ENCODE assay signal across 8 mouse cellular contexts in the genomic region with DNA sequence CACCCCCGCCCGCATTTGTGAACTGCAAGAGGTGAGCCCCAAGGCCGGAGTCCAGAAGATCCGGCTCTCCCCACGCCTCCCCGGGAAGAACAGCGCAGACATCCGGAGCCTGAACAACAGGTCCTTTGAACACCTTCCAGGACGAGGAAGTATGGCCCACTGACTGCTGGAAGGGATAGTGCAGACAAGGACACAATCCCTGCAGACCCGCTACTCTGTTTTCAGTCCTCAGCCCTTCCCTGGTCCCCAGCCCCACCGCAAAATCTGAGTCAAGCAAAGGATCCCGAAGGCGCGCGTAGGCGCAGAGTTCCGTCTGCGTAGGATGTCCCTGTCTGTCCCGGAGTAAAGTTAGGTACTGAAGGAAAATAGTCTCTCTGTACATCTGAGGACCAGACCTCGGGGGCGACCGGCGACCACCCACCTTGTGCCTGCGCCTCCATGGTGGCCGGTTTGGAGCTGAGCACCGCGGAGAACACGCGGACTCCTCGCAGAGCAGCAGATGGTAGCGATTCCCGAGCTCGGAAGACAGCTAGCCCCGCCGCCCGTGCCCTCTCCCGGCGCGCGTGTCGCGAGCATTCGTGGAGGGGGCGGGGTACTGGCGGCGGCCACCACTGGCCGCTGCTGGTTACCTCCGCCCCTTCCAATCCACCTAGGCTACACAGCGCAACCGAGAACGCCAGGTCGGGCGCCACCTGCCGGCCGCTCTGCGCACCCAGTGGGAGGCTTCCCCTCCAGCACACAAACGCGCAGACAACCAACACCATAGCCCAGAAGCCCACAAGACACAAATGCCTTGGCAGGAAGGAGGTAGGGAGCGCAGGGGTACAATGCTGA. TPM values are rescaled to one million over a fixed set of nuclear protein-coding genes. Genes with fewer than 3 reads are reported as not detected.
A peak's percentile ranks its signal among the peaks of the same experiment; 100 is the strongest.
DNase-seq lines count a peak whose midpoint lies in the region; ATAC-seq and TF ChIP-seq lines count a peak whose summit lies in the region.

Gene Tpd52l1 (minus strand): TSS at position 668 of the 834 bp plus-strand sequence.

- 1% methylated on average over 59 of the region's 59 CpGs for WGBS in forebrain, embryonic 10.5 days
- WGBS in heart, embryonic 13.5 days, result 1% methylated on average over 59 of the region's 59 CpGs
- WGBS in kidney, postnatal 0 days, result 1% methylated on average over 58 of the region's 59 CpGs
- 1% methylated on average over 59 of the region's 59 CpGs for WGBS in stomach, embryonic 16.5 days

- H3K4me2 ChIP-seq in heart, embryonic 13.5 days, result peak within 1 kb of the TSS; percentile 92
- peak within 1 kb of the TSS; percentile 76 for H3K4me2 ChIP-seq in kidney, postnatal 0 days (ENCODE audit: low read length)
- peak within 1 kb of the TSS; percentile 83 for H3K4me2 ChIP-seq in myocyte (ENCODE audit: low read depth)
- H3K4me2 ChIP-seq in stomach, embryonic 16.5 days (ENCODE audit: low read depth, low read length), result peak within 1 kb of the TSS; percentile 88

- H3K4me3 ChIP-seq in forebrain, embryonic 10.5 days, result peak within 1 kb of the TSS; percentile 75
- peak within 1 kb of the TSS; percentile 73 for H3K4me3 ChIP-seq in heart, embryonic 13.5 days
- peak within 1 kb of the TSS; percentile 57 for H3K4me3 ChIP-seq in kidney, postnatal 0 days (replicated peaks; ENCODE audit: low read depth, low read length)
- H3K4me3 ChIP-seq in myocyte, result peak within 1 kb of the TSS; percentile 52
- peak within 1 kb of the TSS; percentile 71 for H3K4me3 ChIP-seq in stomach, embryonic 16.5 days (replicated peaks; ENCODE audit: low read length)

- H3ac ChIP-seq in myocyte (ENCODE audit: control insufficient read depth, insufficient read length), result peak within 1 kb of the TSS; percentile 49

- DNase-seq in 3T3-L1 (ENCODE audit: low read depth, low spot score), result peak; percentile 70
- peak; percentile 52 for DNase-seq in brain, embryonic 18.5 days (ENCODE audit: low read depth, low spot score)
- DNase-seq in forebrain, embryonic 10.5 days (ENCODE audit: extremely low spot score, low spot score), result peak; percentile 89
- peak; percentile 91 for DNase-seq in kidney, postnatal 0 days (ENCODE audit: low spot score)
- DNase-seq in liver, result peak; percentile 80

- H3K27ac ChIP-seq in forebrain, embryonic 10.5 days, result peak within 1 kb of the TSS; percentile 85
- H3K27ac ChIP-seq in heart, embryonic 13.5 days (replicated peaks), result no peak within 1 kb of the TSS
- H3K27ac ChIP-seq in kidney, postnatal 0 days, result no peak within 1 kb of the TSS
- H3K27ac ChIP-seq in stomach, embryonic 16.5 days (ENCODE audit: low read length), result no peak within 1 kb of the TSS

- H3K36me3 ChIP-seq in forebrain, embryonic 10.5 days (replicated peaks), result no peaks in the 10 kb centered on the region
- H3K36me3 ChIP-seq in heart, embryonic 13.5 days, result no peaks in the 10 kb centered on the region
- no peaks in the 10 kb centered on the region for H3K36me3 ChIP-seq in kidney, postnatal 0 days (ENCODE audit: insufficient read depth, low read length)
- no peaks in the 10 kb centered on the region for H3K36me3 ChIP-seq in myocyte (ENCODE audit: control insufficient read depth, insufficient read depth)
- H3K36me3 ChIP-seq in stomach, embryonic 16.5 days (ENCODE audit: control insufficient read depth, insufficient read depth, low read length), result no peaks in the 10 kb centered on the region

- peak; percentile 88 for ATAC-seq in heart, embryonic 13.5 days (ENCODE audit: extremely low read depth, insufficient number of reproducible peaks, low FRiP score, low TSS enrichment)
- ATAC-seq in kidney, postnatal 0 days (replicated peaks; ENCODE audit: low FRiP score, low read depth), result peak; percentile 98
- ATAC-seq in stomach, embryonic 16.5 days (ENCODE audit: insufficient read depth, low FRiP score), result peak; percentile 97

- peaks cover 3% of the 10 kb centered on the region for H3K79me2 ChIP-seq in myocyte (ENCODE audit: control insufficient read depth, insufficient read depth)

- peak; percentile 96 for TF ChIP-seq CTCF in kidney, postnatal 0 days (IDR thresholded peaks at IDR 0.05; ENCODE audit: low read depth)

- peak; percentile 79 for TF ChIP-seq POLR2A in myocyte (IDR thresholded peaks at IDR 0.05; ENCODE audit: insufficient read length, low read depth)

- peaks cover 11% of the 10 kb centered on the region; the same call in 1 of the 2 replicates for H3K27me3 ChIP-seq in forebrain, embryonic 10.5 days (ENCODE audit: poor library complexity, severe bottlenecking)
- H3K27me3 ChIP-seq in heart, embryonic 13.5 days (replicated peaks), result no peaks in the 10 kb centered on the region
- H3K27me3 ChIP-seq in kidney, postnatal 0 days (ENCODE audit: insufficient read depth, low read length), result no peaks in the 10 kb centered on the region
- H3K27me3 ChIP-seq in myocyte (ENCODE audit: control insufficient read depth, insufficient read depth, insufficient read length), result no peaks in the 10 kb centered on the region
- H3K27me3 ChIP-seq in stomach, embryonic 16.5 days (ENCODE audit: control insufficient read depth, insufficient read depth, low read length), result no peaks in the 10 kb centered on the region

- peak within 1 kb of the TSS; percentile 81 for H3K9ac ChIP-seq in heart, embryonic 13.5 days
- H3K9ac ChIP-seq in kidney, postnatal 0 days (ENCODE audit: low read depth, low read length), result peak within 1 kb of the TSS; percentile 64
- H3K9ac ChIP-seq in stomach, embryonic 16.5 days (ENCODE audit: low read length), result peak within 1 kb of the TSS; percentile 76

- peaks cover 7% of the 10 kb centered on the region for H3K4me1 ChIP-seq in forebrain, embryonic 10.5 days
- H3K4me1 ChIP-seq in heart, embryonic 13.5 days, result peaks cover 9% of the 10 kb centered on the region
- H3K4me1 ChIP-seq in kidney, postnatal 0 days (replicated peaks; ENCODE audit: insufficient read depth, low read length), result no peaks in the 10 kb centered on the region
- H3K4me1 ChIP-seq in stomach, embryonic 16.5 days (ENCODE audit: control insufficient read depth, insufficient read depth, low read length), result 0 out of 2 replicates have a peak, but pooled peaks cover 3% of the 10 kb centered on the region

- no peaks in the 10 kb centered on the region for H3K9me3 ChIP-seq in forebrain, embryonic 10.5 days
- H3K9me3 ChIP-seq in heart, embryonic 13.5 days, result no peaks in the 10 kb centered on the region
- no peaks in the 10 kb centered on the region for H3K9me3 ChIP-seq in kidney, postnatal 0 days (replicated peaks; ENCODE audit: low read length)
- no peaks in the 10 kb centered on the region for H3K9me3 ChIP-seq in stomach, embryonic 16.5 days (replicated peaks; ENCODE audit: control insufficient read depth, low read length)

TF ChIP-seq in myocyte, 11 proteins besides CTCF, POLR2A, EP300 and RAD21:
- TF ChIP-seq SRF (IDR thresholded peaks at IDR 0.05; ENCODE audit: control insufficient read depth, insufficient read length, low read depth), result no peak
- TF ChIP-seq TCF3 (IDR thresholded peaks at IDR 0.05; ENCODE audit: insufficient read length, low read depth), result no peak
- peak; percentile 34 for TF ChIP-seq POLR2AphosphoS2 (IDR thresholded peaks at IDR 0.05; ENCODE audit: insufficient read length, low read depth)
- peak in 2 of 3 experiments; percentile 34 to 51 for TF ChIP-seq MYOG (IDR thresholded peaks at IDR 0.05; ENCODE audit: control insufficient read depth in 1 of 3, insufficient read depth in 1 of 3, insufficient read length in 2 of 3, low read depth in 2 of 3)
- peak in 1 of 3 experiments; percentile 45 for TF ChIP-seq MYOD1 (IDR thresholded peaks at IDR 0.05; ENCODE audit: control insufficient read depth in 1 of 3, insufficient read length in 2 of 3, low read depth in 2 of 3)

RNA-seq across cellular contexts. Expression of gene Tpd52l1, which starts in this region (rescaled TPM):
- 27.6 and 28.6 TPM in 2 replicates for polyA plus RNA-seq in forebrain, embryonic 10.5 days (2016; fragmentation: Nextera tagmentation; extraction: Ambion mirVana)
- polyA plus RNA-seq in heart, embryonic 13.5 days (2015; fragmentation: Nextera tagmentation; extraction: Ambion mirVana), result 15.4 and 15.5 TPM in 2 replicates
- 56.3 and 57.0 TPM in 2 replicates for polyA plus RNA-seq in kidney, postnatal 0 days (2015; fragmentation: Nextera tagmentation; extraction: Ambion mirVana)
- 56.1 TPM for polyA plus RNA-seq in myocyte (2012; fragmentation: generic; extraction: Trizol)
- 20.3 and 21.1 TPM in 2 replicates for polyA plus RNA-seq in stomach, embryonic 16.5 days (2015; fragmentation: Nextera tagmentation; extraction: Ambion mirVana)
